Comparison of ENCODE assay signal across 10 mouse cellular contexts in genomic region chr5:44706997-44707698, GRCm38 (mm10).
A peak's percentile ranks its signal among the peaks of the same experiment; 100 is the strongest.
DNase-seq lines count a peak whose midpoint lies in the region.
"Had no signal": no experiment of that assay in that cellular context is flagged by ENCODE, and none has a peak within 500 bp of the region (broad histone marks: within the 10 kb centered on the region; RNA-seq: fewer than 3 reads in every experiment).

No protein-coding gene starts in this region.

- DNase-seq in embryo, embryonic 11 days = peak; percentile 27
- no peak for DNase-seq in embryo, embryonic 10 days (ENCODE audit: low spot score)
- peak; percentile 29 to 34 for DNase-seq in heart, postnatal 10 days
- DNase-seq in kidney, postnatal 10 days = peak; percentile 35
- DNase-seq in skeletal muscle tissue, adult 2 months (ENCODE audit: low read depth, low spot score) = peak; percentile 7
- no peak for DNase-seq in thymus, postnatal 4 days
- no peak for DNase-seq in frontal cortex, postnatal 36 days (ENCODE audit: low spot score in 2 of 2)
- no peak for DNase-seq in retina, postnatal 1 day
- DNase-seq: cerebellum, adult 9-11 months; thymus, postnatal 36 days had no signal

- intact Hi-C loops in heart, postnatal 10 days (cut with DNase I) = loop anchor here (5.0 to 10.0 kb wide), 2 partner anchors 570 to 698 kb away; no protein-coding TSS in a partner anchor

Comparison
In these comparisons a context has a peak if more than half of its experiments do, and no peak if none do; other contexts are left out.
1. DNase-seq: peak in embryo, embryonic 11 days (single experiment), heart, postnatal 10 days (2 of 2), kidney, postnatal 10 days (single experiment) and skeletal muscle tissue, adult 2 months (single experiment); none in embryo, embryonic 10 days (single experiment), thymus, postnatal 4 days (single experiment), frontal cortex, postnatal 36 days (0 of 2) and retina, postnatal 1 day (single experiment).